Mouse (Mus musculus) embryonic facial prominence, embryonic 13.5 days (tissue): ENCODE measurements at regions not wholly inside any gene's neighbourhood (a gene's known extent, or its start where the extent isn't known, plus 50 kb on each side); places are given as distances from the start of the nearest gene placed in this dataset.

ENCODE experiments used
- ATAC-seq: fragments of 200-750 bp; cut with Nextera tagmentation; 2 replicates; pipeline ENCODE4 v1.8.0; 2017; ENCODE audit warnings: low read depth; ENCODE audit not compliant: insufficient number of reproducible peaks, insufficient read depth, low FRiP score, low TSS enrichment
- H3K27ac ChIP-seq: fragments of 300-500 bp; sonication (generic); 2 replicates; pipeline ENCODE4 v1.5.1; 2015; ENCODE audit warnings: moderate library complexity, mild to moderate bottlenecking, inconsistent platforms
- H3K27me3 ChIP-seq: fragments of 300-500 bp; sonication (generic); 2 replicates; pipeline ENCODE4 v1.6.1; 2015; ENCODE audit warnings: mild to moderate bottlenecking, inconsistent platforms
- H3K36me3 ChIP-seq: fragments of 300-500 bp; sonication (generic); 2 replicates; pipeline ENCODE4 v1.6.1; 2015; ENCODE audit warnings: mild to moderate bottlenecking, inconsistent platforms
- H3K4me1 ChIP-seq: fragments of 300-500 bp; sonication (generic); 2 replicates; pipeline ENCODE4 v1.6.1; 2015; ENCODE audit warnings: inconsistent platforms
- H3K4me2 ChIP-seq: fragments of 300-500 bp; sonication (generic); 2 replicates; pipeline ENCODE4 v1.6.1; 2015; ENCODE audit warnings: moderate library complexity, mild to moderate bottlenecking, inconsistent platforms
- H3K4me3 ChIP-seq: fragments of 300-500 bp; sonication (generic); 2 replicates; pipeline ENCODE4 v1.5.1; 2015; ENCODE audit warnings: mild to moderate bottlenecking, inconsistent platforms
- H3K9ac ChIP-seq: fragments of 300-500 bp; sonication (generic); 2 replicates; pipeline ENCODE4 v1.6.1; 2015; ENCODE audit warnings: mild to moderate bottlenecking, inconsistent platforms
- H3K9me3 ChIP-seq: fragments of 300-500 bp; sonication (generic); 2 replicates; pipeline ENCODE4 v1.6.1; 2016; ENCODE audit warnings: inconsistent platforms
- WGBS: fragments of 180-500 bp; shearing (Covaris S2); methylation state at CpG from one replicate; pipeline ENCODE4 v1.1.7; 2015; ENCODE audit warnings: mixed read lengths; 5-methylcytosine and 5-hydroxymethylcytosine counted together

- WGBS = 82% methylated on average over 10 of the region's 10 CpGs
- no peaks in the 10 kb centered on the region for H3K36me3 ChIP-seq
- no peaks in the 10 kb centered on the region for H3K9me3 ChIP-seq
- H3K27me3 ChIP-seq = no peaks in the 10 kb centered on the region
- no peak for ATAC-seq
- no peak overlapping the region for H3K4me2 ChIP-seq
- H3K4me3 ChIP-seq = no peak overlapping the region
- no peak overlapping the region for H3K9ac ChIP-seq
- H3K27ac ChIP-seq = no peak overlapping the region
- no peaks in the 10 kb centered on the region for H3K4me1 ChIP-seq
Observed at GRCm38 (mm10) chr14:98882586-98882985, 111.5 kb downstream of the Rpl36a-ps1 start.

GRCm38 (mm10) chr14:98877956-98878355 lies 116.2 kb downstream of the Rpl36a-ps1 start:
- no peak overlapping the region for H3K4me3 ChIP-seq
- WGBS = 74% methylated on average over 3 of the region's 3 CpGs
- H3K4me1 ChIP-seq = no peaks in the 10 kb centered on the region

GRCm38 (mm10) chr14:98873446-98873845 lies 120.7 kb downstream of the Rpl36a-ps1 start:
- Histone ChIP-seq H3K27ac (no peak overlapping the region), H3K36me3 (no peaks in the 10 kb centered on the region), H3K4me2 (no peak overlapping the region), H3K4me1 (no peaks in the 10 kb centered on the region), H3K4me3 (no peak overlapping the region), H3K27me3 (no peaks in the 10 kb centered on the region), H3K9ac (no peak overlapping the region), H3K9me3 (no peaks in the 10 kb centered on the region)
- WGBS = 84% methylated on average over 9 of the region's 9 CpGs
- ATAC-seq = no peak

More at GRCm38 (mm10) chr14:98877956-98878355, 116.2 kb downstream of the Rpl36a-ps1 start:
- no peak overlapping the region for H3K9ac ChIP-seq
- no peaks in the 10 kb centered on the region for H3K27me3 ChIP-seq
- H3K4me2 ChIP-seq = no peak overlapping the region
- no peak overlapping the region for H3K27ac ChIP-seq
- H3K9me3 ChIP-seq = no peaks in the 10 kb centered on the region
- ATAC-seq = no peak
- H3K36me3 ChIP-seq = no peaks in the 10 kb centered on the region

GRCm38 (mm10) chr14:98869888-98870287 lies 124.2 kb downstream of the Rpl36a-ps1 start:
- no peak overlapping the region for H3K27ac ChIP-seq
- no peaks in the 10 kb centered on the region for H3K27me3 ChIP-seq
- no peak for ATAC-seq
- H3K36me3 ChIP-seq = no peaks in the 10 kb centered on the region
- H3K4me3 ChIP-seq = no peak overlapping the region
- no peak overlapping the region for H3K9ac ChIP-seq
- H3K4me1 ChIP-seq = no peaks in the 10 kb centered on the region
- WGBS = 80% methylated on average over 6 of the region's 6 CpGs
- H3K9me3 ChIP-seq = no peaks in the 10 kb centered on the region
- no peak overlapping the region for H3K4me2 ChIP-seq

- Histone ChIP-seq H3K4me3 (no peak overlapping the region), H3K9ac (no peak overlapping the region), H3K27me3 (no peaks in the 10 kb centered on the region), H3K4me1 (no peaks in the 10 kb centered on the region), H3K36me3 (no peaks in the 10 kb centered on the region), H3K4me2 (no peak overlapping the region), H3K9me3 (no peaks in the 10 kb centered on the region), H3K27ac (no peak overlapping the region)
- ATAC-seq = no peak
Observed at GRCm38 (mm10) chr14:98866880-98867279, 127.2 kb downstream of the Rpl36a-ps1 start.

GRCm38 (mm10) chr14:98864001-98864400 lies 130.1 kb downstream of the Rpl36a-ps1 start:
- Histone ChIP-seq H3K4me2 (no peak overlapping the region), H3K9me3 (no peaks in the 10 kb centered on the region)

GRCm38 (mm10) chr14:98863598-98863997 lies 130.5 kb downstream of the Rpl36a-ps1 start:
- H3K4me2 ChIP-seq = no peak overlapping the region
- WGBS = 63% methylated on average over 11 of the region's 11 CpGs
- no peak; the same call in 1 of the 2 replicates for ATAC-seq

More at GRCm38 (mm10) chr14:98864001-98864400, 130.1 kb downstream of the Rpl36a-ps1 start:
- Histone ChIP-seq H3K9ac (no peak overlapping the region), H3K27ac (no peak overlapping the region), H3K4me3 (no peak overlapping the region), H3K4me1 (no peaks in the 10 kb centered on the region), H3K36me3 (no peaks in the 10 kb centered on the region), H3K27me3 (no peaks in the 10 kb centered on the region)
- WGBS = 80% methylated on average over 6 of the region's 6 CpGs
- no peak for ATAC-seq

GRCm38 (mm10) chr14:98862095-98862735 lies 131.9 kb downstream of the Rpl36a-ps1 start:
- Histone ChIP-seq H3K4me2 (no peak overlapping the region), H3K27ac (no peak overlapping the region), H3K27me3 (no peaks in the 10 kb centered on the region), H3K4me1 (no peaks in the 10 kb centered on the region), H3K36me3 (no peaks in the 10 kb centered on the region), H3K4me3 (no peak overlapping the region), H3K9ac (no peak overlapping the region), H3K9me3 (no peaks in the 10 kb centered on the region)
- no peak for ATAC-seq
- WGBS = 66% methylated on average over 5 of the region's 5 CpGs

More at GRCm38 (mm10) chr14:98863598-98863997, 130.5 kb downstream of the Rpl36a-ps1 start:
- H3K9ac ChIP-seq = no peak overlapping the region
- no peaks in the 10 kb centered on the region for H3K36me3 ChIP-seq
- no peaks in the 10 kb centered on the region for H3K4me1 ChIP-seq
- no peak overlapping the region for H3K27ac ChIP-seq
- no peaks in the 10 kb centered on the region for H3K9me3 ChIP-seq
- H3K4me3 ChIP-seq = no peak overlapping the region
- no peaks in the 10 kb centered on the region for H3K27me3 ChIP-seq

GRCm38 (mm10) chr14:98858801-98859200 lies 135.3 kb downstream of the Rpl36a-ps1 start:
- H3K4me1 ChIP-seq = no peaks in the 10 kb centered on the region
- no peak for ATAC-seq
- no peak overlapping the region for H3K4me3 ChIP-seq
- no peaks in the 10 kb centered on the region for H3K9me3 ChIP-seq
- 76% methylated on average over 7 of the region's 7 CpGs for WGBS
- no peaks in the 10 kb centered on the region for H3K36me3 ChIP-seq
- H3K4me2 ChIP-seq = no peak overlapping the region
- no peak overlapping the region for H3K9ac ChIP-seq
- no peak overlapping the region for H3K27ac ChIP-seq
- no peaks in the 10 kb centered on the region for H3K27me3 ChIP-seq

GRCm38 (mm10) chr14:98848500-98848899 lies 145.6 kb downstream of the Rpl36a-ps1 start:
- Histone ChIP-seq H3K27ac (no peak overlapping the region), H3K9ac (no peak overlapping the region)
- WGBS = 68% methylated on average over 1 of the region's 1 CpGs

GRCm38 (mm10) chr14:98844221-98844620 lies 149.9 kb downstream of the Rpl36a-ps1 start:
- no peak for ATAC-seq
- Histone ChIP-seq H3K4me3 (no peak overlapping the region), H3K4me1 (no peaks in the 10 kb centered on the region), H3K27ac (no peak overlapping the region), H3K9ac (no peak overlapping the region), H3K9me3 (no peaks in the 10 kb centered on the region), H3K27me3 (no peaks in the 10 kb centered on the region), H3K4me2 (no peak overlapping the region), H3K36me3 (no peaks in the 10 kb centered on the region)
- 79% methylated on average over 2 of the region's 2 CpGs for WGBS

More at GRCm38 (mm10) chr14:98848500-98848899, 145.6 kb downstream of the Rpl36a-ps1 start:
- Histone ChIP-seq H3K27me3 (no peaks in the 10 kb centered on the region), H3K36me3 (no peaks in the 10 kb centered on the region), H3K4me2 (no peak overlapping the region), H3K9me3 (no peaks in the 10 kb centered on the region), H3K4me3 (no peak overlapping the region), H3K4me1 (0 out of 2 replicates have a peak, but pooled peaks cover 12% of the 10 kb centered on the region)
- ATAC-seq = no peak

- no peaks in the 10 kb centered on the region for H3K4me1 ChIP-seq
- H3K4me3 ChIP-seq = no peak overlapping the region
- no peaks in the 10 kb centered on the region for H3K27me3 ChIP-seq
- ATAC-seq = no peak
- H3K36me3 ChIP-seq = no peaks in the 10 kb centered on the region
- no peak overlapping the region for H3K9ac ChIP-seq
- no peak overlapping the region for H3K4me2 ChIP-seq
- H3K27ac ChIP-seq = no peak overlapping the region
- H3K9me3 ChIP-seq = no peaks in the 10 kb centered on the region
- WGBS = 85% methylated on average over 5 of the region's 5 CpGs
Observed at GRCm38 (mm10) chr14:98834316-98834715, 159.8 kb downstream of the Rpl36a-ps1 start.
